Mouse (Mus musculus): Measurements from ENCODE around the gene St3gal3. TPM values are rescaled to one million over a fixed set of nuclear protein-coding genes. Genes with fewer than 3 reads are reported as not detected.

Gene St3gal3
- total and polyA plus RNA-seq, 3 experiments: 16.4 to 23.3 TPM; not detected in 1

DNA sequence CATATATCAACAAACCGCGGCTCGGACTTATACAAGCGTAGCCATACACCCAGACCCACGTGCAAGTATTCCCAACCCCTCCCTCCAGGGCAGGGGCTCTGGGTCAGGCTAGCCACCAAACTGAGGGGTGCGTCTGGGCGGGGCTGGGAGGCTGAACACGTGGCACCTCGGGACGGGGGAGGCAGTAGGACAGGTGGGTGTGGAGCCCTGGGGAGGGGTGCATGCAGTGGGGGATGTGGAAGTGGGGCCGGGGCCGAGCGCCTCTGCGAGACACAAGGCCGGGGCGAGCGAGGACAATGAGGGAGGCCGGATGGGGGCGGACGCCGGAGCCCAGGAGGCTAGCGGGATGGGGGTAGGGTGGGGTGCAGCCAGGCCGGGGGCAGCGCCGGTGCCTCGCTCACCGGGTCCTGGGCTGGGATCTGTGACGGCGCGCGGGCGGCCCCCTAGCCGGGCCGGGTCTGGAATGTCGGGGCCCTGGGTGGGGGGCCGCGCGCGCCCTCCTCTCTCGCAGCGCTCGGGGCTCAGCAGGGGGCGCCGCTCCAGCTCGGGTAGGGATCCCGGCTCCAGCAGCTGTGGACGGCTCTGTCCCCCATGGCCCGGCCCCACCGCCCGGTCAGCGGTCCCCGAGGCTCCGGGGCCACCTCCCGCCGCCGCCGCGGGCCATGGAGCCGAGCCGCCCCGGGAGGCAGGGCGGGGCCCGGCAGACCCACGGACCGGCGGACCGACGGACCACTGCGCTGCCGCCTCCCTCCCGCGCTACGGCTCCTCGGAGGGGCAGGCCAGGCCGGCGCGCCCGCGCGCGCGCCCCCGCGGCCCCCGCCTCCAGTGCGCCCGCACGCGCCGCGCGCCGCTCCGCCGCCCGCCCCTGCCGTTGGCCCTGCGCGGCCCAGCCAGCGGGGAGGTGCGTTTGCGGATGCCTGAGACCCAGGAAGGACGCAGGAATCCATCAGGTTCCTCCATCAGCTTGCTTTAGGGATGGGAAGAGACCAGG is 251.7 kb downstream of the St3gal3 start, which contains the start of gene B4galt2:
Gene B4galt2, minus strand, starts transcription at position 787 of the 991 bp plus-strand sequence.
- peaks cover 15% of the 10 kb centered on the region for H3K79me2 ChIP-seq (ENCODE audit: control insufficient read depth, insufficient read depth, low read length, poor library complexity)
- DNase-seq (ENCODE audit: low read depth, low spot score): no peak
- TF ChIP-seq CTCF (IDR thresholded peaks at IDR 0.05 in 2 of 3, conservative IDR thresholded peaks at IDR 0.05 in 1 of 3; ENCODE audit: control insufficient read depth in 1 of 3, insufficient read depth in 1 of 3, low read depth in 2 of 3, low read length in 3 of 3, poor library complexity in 1 of 3, severe bottlenecking in 1 of 3): peak in 1 of 3 experiments; percentile 35; a peak in 1 of 6 replicates
- no peak for TF ChIP-seq NELFE (IDR thresholded peaks at IDR 0.05; ENCODE audit: low read depth, low read length)
- H3K36me3 ChIP-seq (ENCODE audit: control insufficient read depth in 1 of 2, insufficient read depth in 2 of 2, low read length in 2 of 2): peaks cover 0 to 3% of the 10 kb centered on the region in 2 experiments; a peak in 3 of 4 replicates
- peaks cover 0 to 10% of the 10 kb centered on the region in 2 experiments; a peak in 2 of 4 replicates for H3K4me1 ChIP-seq (ENCODE audit: control insufficient read depth in 1 of 2, insufficient read depth in 2 of 2, low read length in 2 of 2)
- H3K27ac ChIP-seq (ENCODE audit: control insufficient read depth, low read depth, low read length): no peak within 1 kb of the TSS
- H3K9ac ChIP-seq (ENCODE audit: control insufficient read depth, low read depth, low read length, poor library complexity, severe bottlenecking): no peak within 1 kb of the TSS
- no peaks in the 10 kb centered on the region for H3K27me3 ChIP-seq (ENCODE audit: control insufficient read depth in 1 of 2, insufficient read depth in 2 of 2, low read length in 2 of 2)
- H3K9me3 ChIP-seq (replicated peaks; ENCODE audit: insufficient read depth, low read length): no peaks in the 10 kb centered on the region
- no peak within 1 kb of the TSS for H3K4me3 ChIP-seq (ENCODE audit: control insufficient read depth in 1 of 2, insufficient read depth in 1 of 2, low read depth in 2 of 2, low read length in 2 of 2)

Other genes starting within 250 kb of the St3gal3 start
- 227 and 286 TPM in 2 replicates for gene Atp6v0b, start 247.6 kb downstream of the St3gal3 start, total RNA-seq (2012; rRNA removed)
- 100 to 1,000 TPM in 1 of 2 experiments, not detected in 1; 343 TPM for gene Atp6v0b, start 247.6 kb downstream of the St3gal3 start, polyA plus RNA-seq (2012; ENCODE audit: insufficient read depth in 1 of 2, insufficient read length in 2 of 2, low read depth in 1 of 2, low replicate concordance in 2 of 2, missing spikeins in 1 of 2)
- 24.7 and 27.2 TPM in 2 replicates for gene Dph2, start 242.9 kb downstream of the St3gal3 start, total RNA-seq (2012; rRNA removed)
- gene Dph2, start 242.9 kb downstream of the St3gal3 start, polyA plus RNA-seq (2012; ENCODE audit: insufficient read depth in 1 of 2, insufficient read length in 2 of 2, low read depth in 1 of 2, low replicate concordance in 2 of 2, missing spikeins in 1 of 2): 10 to 100 TPM in 1 of 2 experiments, not detected in 1; 25.2 TPM
- gene Ipo13, start 219.9 kb downstream of the St3gal3 start, total RNA-seq (2012; rRNA removed): 38.1 and 39.5 TPM in 2 replicates
- 10 to 100 TPM in 1 of 2 experiments, not detected in 1; 88.0 TPM for gene Ipo13, start 219.9 kb downstream of the St3gal3 start, polyA plus RNA-seq (2012; ENCODE audit: insufficient read depth in 1 of 2, insufficient read length in 2 of 2, low read depth in 1 of 2, low replicate concordance in 2 of 2, missing spikeins in 1 of 2)
- 0.08 TPM in 1 of 2 replicates, not detected in the other for gene Artn, start 205.2 kb downstream of the St3gal3 start, total RNA-seq (2012; rRNA removed)
- under 1 TPM in 1 of 2 experiments, not detected in 1; 0.21 TPM for gene Artn, start 205.2 kb downstream of the St3gal3 start, polyA plus RNA-seq (2012; ENCODE audit: insufficient read depth in 1 of 2, insufficient read length in 2 of 2, low read depth in 1 of 2, low replicate concordance in 2 of 2, missing spikeins in 1 of 2)
- 31.4 and 36.8 TPM in 2 replicates for gene Kdm4a, start 45.1 kb upstream of the St3gal3 start, total RNA-seq (2012; rRNA removed)
- gene Kdm4a, start 45.1 kb upstream of the St3gal3 start, polyA plus RNA-seq (2012; ENCODE audit: insufficient read depth in 1 of 2, insufficient read length in 2 of 2, low read depth in 1 of 2, low replicate concordance in 2 of 2, missing spikeins in 1 of 2): 10 to 100 TPM in 1 of 2 experiments, not detected in 1; 49.6 TPM
- gene Ptprf, start 156.5 kb upstream of the St3gal3 start, total RNA-seq (2012; rRNA removed): 0.04 TPM in 1 of 2 replicates, not detected in the other
- gene Ptprf, start 156.5 kb upstream of the St3gal3 start, polyA plus RNA-seq (2012; ENCODE audit: insufficient read depth in 1 of 2, insufficient read length in 2 of 2, low read depth in 1 of 2, low replicate concordance in 2 of 2, missing spikeins in 1 of 2): not detected